Mouse (Mus musculus) forelimb bud, embryonic 11.5 days (tissue): ENCODE data around the gene Rps29.

Experiments used
- DNase-seq: peaks from one replicate; pipeline ENCODE4 v3.0.0-alpha.2; 2012; ENCODE audit warnings: low read depth, low spot score

Rps29 gene

GRCm38 (mm10) chr12:69158765-69159577 is at the start of gene Rps29:
TSS of gene Rps29 (minus strand) at chr12:69159186.
- peak; percentile 100 for DNase-seq

GRCm38 (mm10) chr12:69208520-69208919 is 49.5 kb upstream of the Rps29 start:
- no peak for DNase-seq

GRCm38 (mm10) chr12:69207926-69208325 is 48.9 kb upstream of the Rps29 start:
- no peak for DNase-seq

- DNase-seq, result no peak
These were observed 48.4 kb upstream of the Rps29 start for GRCm38 (mm10) chr12:69207396-69207795.

- DNase-seq, result no peak
These were observed 45.3 kb upstream of the Rps29 start, which contains the start of gene Gm49384 for GRCm38 (mm10) chr12:69204052-69204833. TSS of gene Gm49384 (minus strand) at chr12:69204267.

GRCm38 (mm10) chr12:69198985-69199384 is 40.0 kb upstream of the Rps29 start:
- no peak for DNase-seq

- DNase-seq, result peak; percentile 64
These were observed 39.2 kb upstream of the Rps29 start, which contains the start of gene Dnaaf2 for GRCm38 (mm10) chr12:69198164-69198535. TSS of gene Dnaaf2 (minus strand) at chr12:69198429.

- DNase-seq, result peak; percentile 23
These were observed 38.6 kb upstream of the Rps29 start for GRCm38 (mm10) chr12:69197378-69198163.

- DNase-seq, result peak; percentile 73
These were observed 37.7 kb upstream of the Rps29 start, which contains the start of gene Gm49383 for GRCm38 (mm10) chr12:69196444-69197377. TSS of gene Gm49383 (minus strand) at chr12:69197104.

- DNase-seq, result no peak
These were observed 33.7 kb upstream of the Rps29 start for GRCm38 (mm10) chr12:69192637-69193036.

GRCm38 (mm10) chr12:69191396-69191795 is 32.4 kb upstream of the Rps29 start:
- DNase-seq, result no peak

- no peak for DNase-seq
These were observed 31.5 kb upstream of the Rps29 start for GRCm38 (mm10) chr12:69190522-69190921.

GRCm38 (mm10) chr12:69190074-69190473 is 31.1 kb upstream of the Rps29 start:
- DNase-seq, result no peak

GRCm38 (mm10) chr12:69186811-69187471 is 28.0 kb upstream of the Rps29 start:
- no peak for DNase-seq

- no peak for DNase-seq
These were observed 26.4 kb upstream of the Rps29 start for GRCm38 (mm10) chr12:69185371-69185770.

GRCm38 (mm10) chr12:69184342-69185295 is 25.6 kb upstream of the Rps29 start:
- DNase-seq, result peak; percentile 23

GRCm38 (mm10) chr12:69183583-69184308 is 24.8 kb upstream of the Rps29 start, which contains the start of the genes Rpl36al and Mgat2:
TSS of gene Rpl36al (minus strand) at chr12:69184083.
TSS of gene Mgat2 (plus strand) at chr12:69184157.
- DNase-seq, result peak; percentile 99

- DNase-seq, result no peak
These were observed 22.8 kb upstream of the Rps29 start for GRCm38 (mm10) chr12:69181800-69182199.
